Mouse (Mus musculus) embryonic facial prominence, embryonic 10.5 days (tissue): ENCODE measurements at regions not wholly inside any gene's neighbourhood (a gene's known extent, or its start where the extent isn't known, plus 50 kb on each side); places are given as distances from the start of the nearest gene placed in this dataset.

Experiments used
- DNase-seq: peaks from one replicate; pipeline ENCODE4 v3.0.0-alpha.2; 2017; ENCODE audit warnings: low spot score
- H3K27ac ChIP-seq: fragments of 300-500 bp; sonication (generic); replicated peaks from 2 replicates; pipeline ENCODE4 v1.5.1; 2016; ENCODE audit warnings: mild to moderate bottlenecking
- H3K27me3 ChIP-seq: fragments of 300-500 bp; sonication (generic); replicated peaks from 2 replicates; pipeline ENCODE4 v1.6.1; 2016; ENCODE audit warnings: low read depth, mild to moderate bottlenecking; ENCODE audit not compliant: poor library complexity, severe bottlenecking
- H3K36me3 ChIP-seq: fragments of 300-500 bp; sonication (generic); replicated peaks from 2 replicates; pipeline ENCODE4 v1.6.1; 2016; ENCODE audit warnings: mild to moderate bottlenecking, moderate library complexity
- H3K4me1 ChIP-seq: fragments of 300-500 bp; sonication (generic); 2 replicates; pipeline ENCODE4 v1.6.1; 2016
- H3K4me3 ChIP-seq: fragments of 300-500 bp; sonication (generic); 2 replicates; pipeline ENCODE4 v1.5.1; 2016; ENCODE audit warnings: mild to moderate bottlenecking, moderate library complexity
- H3K9me3 ChIP-seq: fragments of 300-500 bp; sonication (generic); 2 replicates; pipeline ENCODE4 v1.6.1; 2016; ENCODE audit warnings: mild to moderate bottlenecking
- WGBS: fragments of 180-500 bp; shearing (Covaris S2); methylation state at CpG from one replicate; pipeline ENCODE4 v1.1.7; 2016; 5-methylcytosine and 5-hydroxymethylcytosine counted together

DNA sequence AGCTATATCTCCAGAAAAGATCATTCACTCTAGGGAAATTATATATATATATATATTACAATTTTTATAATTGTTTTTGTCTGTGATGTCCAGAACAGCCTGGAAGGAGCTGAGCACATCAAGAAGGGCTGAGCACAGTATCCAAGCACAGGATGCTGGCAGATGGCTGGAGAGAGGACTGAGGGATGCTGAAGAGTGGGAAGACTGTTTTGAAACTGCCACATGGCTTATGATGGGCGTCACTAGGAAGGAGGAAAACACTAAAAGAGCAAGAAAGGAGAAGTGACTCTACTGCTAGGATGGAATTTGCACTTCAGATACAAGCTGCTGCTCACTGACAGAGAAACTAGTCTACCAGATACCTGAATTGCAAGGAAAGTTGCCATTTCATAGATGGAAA is 50.4 kb upstream of the Atg10 start:
- Histone ChIP-seq H3K27me3 (no peaks in the 10 kb centered on the region), H3K4me3 (no peak overlapping the region), H3K36me3 (no peaks in the 10 kb centered on the region), H3K27ac (no peak overlapping the region), H3K9me3 (no peaks in the 10 kb centered on the region), H3K4me1 (no peaks in the 10 kb centered on the region)
- WGBS = 84% methylated on average over 1 of the region's 1 CpGs
- DNase-seq = no peak

DNA sequence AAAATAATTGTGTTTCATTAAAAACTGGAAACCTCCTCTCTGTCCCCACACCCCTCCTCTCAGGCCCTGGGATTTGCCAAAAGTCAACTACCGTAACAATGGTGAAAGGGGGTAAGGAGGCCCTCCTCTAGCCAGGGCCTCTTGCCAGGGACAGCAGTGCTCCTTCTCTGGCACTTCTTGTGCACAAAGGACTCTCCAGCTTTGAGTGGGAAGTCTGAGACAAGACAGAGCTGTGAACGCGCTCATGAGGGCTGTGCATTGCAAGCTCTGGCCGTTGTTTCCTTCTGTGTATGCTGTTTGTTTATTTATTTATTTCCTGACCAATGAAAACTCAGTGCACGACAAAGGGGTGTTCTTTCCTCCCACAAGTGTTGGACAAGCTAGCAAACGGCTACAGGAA is 50.8 kb upstream of the Atg10 start:
- no peaks in the 10 kb centered on the region for H3K36me3 ChIP-seq
- H3K4me3 ChIP-seq = no peak overlapping the region
- DNase-seq = no peak
- H3K4me1 ChIP-seq = no peaks in the 10 kb centered on the region
- no peak overlapping the region for H3K27ac ChIP-seq
- no peaks in the 10 kb centered on the region for H3K27me3 ChIP-seq
- WGBS = 76% methylated on average over 6 of the region's 6 CpGs
- H3K9me3 ChIP-seq = no peaks in the 10 kb centered on the region

DNA sequence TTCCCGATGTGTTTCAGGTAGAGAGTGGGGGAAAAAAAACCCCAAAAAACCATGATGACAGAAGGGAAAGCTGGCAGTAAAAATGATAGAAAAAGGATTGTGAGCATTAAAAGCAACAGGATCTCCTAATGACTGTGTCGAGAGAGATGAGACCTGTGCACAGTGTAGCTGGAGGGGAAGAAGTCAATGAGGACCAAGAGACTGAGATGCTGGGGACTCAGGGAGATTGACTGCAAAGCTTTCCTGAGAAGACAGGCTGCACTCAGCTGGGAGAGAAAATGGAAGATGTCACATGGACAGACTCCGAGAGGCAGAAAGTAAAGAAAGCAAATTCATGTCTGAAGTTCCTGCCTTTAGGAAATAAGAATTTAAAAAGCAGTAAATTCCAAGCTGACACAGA is 55.7 kb upstream of the Atg10 start:
- DNase-seq = no peak
- Histone ChIP-seq H3K4me3 (no peak overlapping the region), H3K4me1 (no peaks in the 10 kb centered on the region), H3K27ac (no peak overlapping the region), H3K36me3 (no peaks in the 10 kb centered on the region), H3K9me3 (no peaks in the 10 kb centered on the region), H3K27me3 (no peaks in the 10 kb centered on the region)
- WGBS = 85% methylated on average over 3 of the region's 3 CpGs

DNA sequence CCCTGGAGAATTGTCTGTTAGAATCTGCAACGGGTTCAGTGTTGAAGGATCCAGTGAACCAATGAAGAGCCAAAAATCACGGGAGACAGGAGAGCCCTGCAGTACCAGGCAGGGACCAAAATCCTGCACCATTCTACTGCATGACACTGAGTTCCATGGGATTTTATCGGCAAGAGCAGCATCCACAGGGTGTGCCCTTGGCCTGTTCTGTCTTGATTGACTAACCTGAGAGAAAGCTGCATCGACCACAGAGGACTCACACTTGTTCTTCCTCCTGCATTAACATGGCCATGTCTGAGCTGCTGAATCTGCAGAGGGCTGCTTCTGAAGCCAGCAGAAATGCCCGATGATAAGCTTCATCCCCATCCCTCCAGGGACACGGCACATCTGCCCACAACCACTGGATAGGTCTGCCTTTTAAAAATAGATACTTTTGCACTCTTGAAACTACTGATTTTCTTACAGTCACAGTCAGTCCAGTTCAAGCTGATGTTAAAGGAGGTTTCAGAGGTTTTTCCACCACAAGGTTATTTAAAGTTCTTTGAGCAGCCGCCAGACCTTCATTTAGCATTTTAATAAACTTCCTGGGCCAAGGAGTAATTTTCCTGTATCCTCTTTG is 71.9 kb upstream of the Atg10 start:
- 80% methylated on average over 7 of the region's 7 CpGs for WGBS
- Histone ChIP-seq H3K27me3 (no peaks in the 10 kb centered on the region), H3K4me3 (no peak overlapping the region), H3K4me1 (no peaks in the 10 kb centered on the region), H3K9me3 (peaks cover 5% of the 10 kb centered on the region; the same call in 1 of the 2 replicates), H3K36me3 (no peaks in the 10 kb centered on the region), H3K27ac (no peak overlapping the region)
- DNase-seq = no peak

DNA sequence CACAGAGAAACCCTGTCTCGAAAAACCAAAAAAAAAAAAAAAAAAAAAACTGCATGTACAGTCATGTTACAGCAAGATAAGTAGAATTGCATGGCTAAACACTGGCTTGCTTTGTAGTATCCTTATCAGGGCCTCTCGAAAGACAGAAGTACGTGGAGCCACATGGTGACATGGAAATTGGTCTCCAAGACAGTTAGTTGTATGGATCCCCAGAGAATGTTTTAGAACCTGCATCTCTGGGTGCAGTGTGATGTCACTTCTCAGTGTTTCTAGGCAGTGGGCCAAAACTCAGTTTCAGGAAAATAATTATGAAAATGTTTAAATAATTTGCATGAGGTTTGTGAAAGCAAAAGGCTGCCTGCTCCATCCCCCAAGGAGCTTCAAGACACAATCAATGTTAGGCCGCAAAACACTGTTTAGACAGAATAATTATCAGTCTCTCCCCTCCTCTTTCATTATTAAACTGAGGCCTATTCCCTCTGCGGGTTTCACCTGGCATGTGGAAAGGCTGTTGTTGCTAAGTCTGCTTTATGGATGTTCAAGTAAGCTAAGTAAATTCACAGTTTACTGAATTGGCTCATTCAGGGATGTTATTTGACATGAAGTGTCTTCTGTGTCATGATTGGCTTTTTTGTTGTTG is 72.9 kb upstream of the Atg10 start:
- 84% methylated on average over 5 of the region's 5 CpGs for WGBS
- Histone ChIP-seq H3K27me3 (no peaks in the 10 kb centered on the region), H3K27ac (no peak overlapping the region), H3K9me3 (peaks cover 5% of the 10 kb centered on the region; the same call in 1 of the 2 replicates), H3K4me3 (no peak overlapping the region), H3K4me1 (no peaks in the 10 kb centered on the region), H3K36me3 (no peaks in the 10 kb centered on the region)
- no peak for DNase-seq

DNA sequence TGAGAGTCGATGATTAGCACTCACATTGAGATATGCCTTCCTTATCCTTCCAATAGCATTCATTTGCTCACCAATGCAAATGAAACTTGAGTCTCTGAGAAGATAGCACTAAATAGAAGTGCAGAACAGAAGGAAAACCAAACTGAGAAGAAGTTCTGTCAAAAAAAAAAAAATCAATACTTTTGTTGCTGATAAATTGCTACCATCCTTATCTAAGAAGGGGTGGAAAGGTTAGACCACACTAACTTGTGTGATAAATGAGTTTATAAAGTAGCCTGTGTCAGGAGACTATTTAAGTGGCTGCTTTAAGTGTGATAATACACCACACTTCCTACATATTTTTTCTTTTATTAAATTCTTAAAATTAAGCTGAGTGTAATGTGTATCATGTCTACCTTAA is 78.1 kb upstream of the Atg10 start:
- H3K9me3 ChIP-seq = peaks cover 5% of the 10 kb centered on the region; the same call in 1 of the 2 replicates
- H3K27me3 ChIP-seq = no peaks in the 10 kb centered on the region
- no peak overlapping the region for H3K27ac ChIP-seq
- H3K4me1 ChIP-seq = no peaks in the 10 kb centered on the region
- WGBS = 94% methylated on average over 1 of the region's 1 CpGs
- no peak overlapping the region for H3K4me3 ChIP-seq
- no peak for DNase-seq
- no peaks in the 10 kb centered on the region for H3K36me3 ChIP-seq

DNA sequence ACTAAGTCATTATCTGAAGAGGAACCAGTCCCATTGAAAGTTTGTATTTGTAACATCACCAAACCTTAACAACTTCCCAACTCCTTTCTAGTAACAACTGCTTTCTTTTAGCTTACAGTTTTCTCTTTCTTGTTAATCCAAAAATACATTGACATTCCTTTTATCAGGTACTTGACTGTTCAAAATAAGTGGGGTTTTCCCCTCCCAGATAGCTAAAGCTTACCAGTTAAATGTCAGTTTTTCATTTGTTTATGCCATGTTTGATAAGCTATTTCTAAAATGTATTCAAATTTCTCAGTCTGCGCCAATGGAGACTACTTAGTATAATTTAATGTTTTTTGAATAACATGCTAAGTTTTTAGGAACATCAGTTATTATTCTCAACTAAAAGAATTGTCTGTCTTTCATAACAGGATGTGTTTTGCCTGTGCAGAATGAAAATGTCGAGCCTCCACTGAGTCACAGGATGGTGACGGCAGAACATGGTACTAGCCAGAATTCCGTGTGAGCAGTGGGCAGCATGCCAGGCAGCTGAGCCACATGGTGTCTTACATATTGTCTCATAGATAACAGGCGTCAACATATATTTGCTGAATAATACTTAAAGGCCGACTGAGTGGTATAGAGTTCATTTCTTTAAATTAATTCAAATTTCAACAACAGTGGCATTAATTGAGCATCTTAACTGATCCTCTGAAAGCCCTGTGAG is 82.1 kb upstream of the Atg10 start:
- Histone ChIP-seq H3K4me3 (no peak overlapping the region), H3K36me3 (no peaks in the 10 kb centered on the region), H3K27me3 (no peaks in the 10 kb centered on the region), H3K27ac (no peak overlapping the region), H3K9me3 (no peaks in the 10 kb centered on the region), H3K4me1 (no peaks in the 10 kb centered on the region)
- WGBS = 88% methylated on average over 6 of the region's 6 CpGs
- DNase-seq = no peak

DNA sequence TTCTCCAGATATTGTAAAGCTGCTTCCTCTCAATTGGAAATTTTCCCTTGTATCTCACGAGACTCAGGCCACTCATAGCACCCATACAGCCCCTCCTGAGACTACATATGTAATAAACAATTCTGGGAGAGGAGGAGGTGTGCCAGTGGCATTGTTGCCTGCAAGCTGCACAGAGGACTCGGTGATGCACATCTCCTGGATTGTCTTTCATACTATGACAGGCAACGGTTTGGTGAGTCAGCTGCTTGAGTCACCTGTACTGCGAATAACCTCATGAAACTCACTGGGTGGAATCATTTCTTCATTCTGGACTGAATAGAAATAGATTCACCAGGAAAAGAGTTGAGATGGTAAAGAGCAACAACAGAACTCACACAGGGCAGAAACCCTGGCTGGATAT is 82.8 kb upstream of the Atg10 start:
- Histone ChIP-seq H3K27me3 (no peaks in the 10 kb centered on the region), H3K27ac (no peak overlapping the region), H3K4me3 (no peak overlapping the region), H3K9me3 (no peaks in the 10 kb centered on the region), H3K36me3 (no peaks in the 10 kb centered on the region), H3K4me1 (no peaks in the 10 kb centered on the region)
- 90% methylated on average over 4 of the region's 4 CpGs for WGBS
- no peak for DNase-seq

DNA sequence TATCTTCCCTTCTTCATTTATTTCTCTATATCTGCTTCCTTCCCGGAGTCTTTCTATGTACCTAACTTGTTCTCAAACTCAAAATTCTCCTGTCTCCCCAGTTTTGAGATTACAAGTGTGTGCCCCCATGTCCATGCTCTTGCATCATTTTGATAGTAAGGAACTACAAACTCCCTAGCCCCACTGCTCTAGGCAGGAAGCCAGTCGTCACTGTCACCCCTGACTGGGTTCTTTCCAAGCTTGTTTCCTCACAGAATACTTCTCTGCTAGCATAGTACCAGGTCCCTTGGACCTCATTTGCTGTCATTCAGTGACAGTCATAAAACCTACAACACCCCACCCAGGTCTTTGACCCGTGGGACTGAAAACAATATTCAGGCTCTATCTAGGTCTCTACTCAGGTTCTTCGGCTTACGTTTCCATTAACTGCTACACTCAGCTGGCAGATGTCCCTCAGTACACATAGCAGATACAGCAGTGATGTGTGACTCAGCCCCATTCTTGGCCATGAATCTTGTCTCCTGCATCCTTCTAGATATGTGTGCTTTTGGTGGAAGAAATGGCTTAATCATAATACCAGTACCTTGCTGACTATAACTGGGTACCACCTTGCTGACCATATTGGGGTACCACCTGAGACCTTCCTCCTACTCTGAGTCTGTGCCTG is 89.3 kb upstream of the Atg10 start:
- DNase-seq = no peak
- no peaks in the 10 kb centered on the region for H3K27me3 ChIP-seq
- H3K4me3 ChIP-seq = no peak overlapping the region
- H3K27ac ChIP-seq = no peak overlapping the region
- H3K9me3 ChIP-seq = no peaks in the 10 kb centered on the region
- 86% methylated on average over 5 of the region's 5 CpGs for WGBS
- H3K4me1 ChIP-seq = no peaks in the 10 kb centered on the region
- H3K36me3 ChIP-seq = no peaks in the 10 kb centered on the region

DNA sequence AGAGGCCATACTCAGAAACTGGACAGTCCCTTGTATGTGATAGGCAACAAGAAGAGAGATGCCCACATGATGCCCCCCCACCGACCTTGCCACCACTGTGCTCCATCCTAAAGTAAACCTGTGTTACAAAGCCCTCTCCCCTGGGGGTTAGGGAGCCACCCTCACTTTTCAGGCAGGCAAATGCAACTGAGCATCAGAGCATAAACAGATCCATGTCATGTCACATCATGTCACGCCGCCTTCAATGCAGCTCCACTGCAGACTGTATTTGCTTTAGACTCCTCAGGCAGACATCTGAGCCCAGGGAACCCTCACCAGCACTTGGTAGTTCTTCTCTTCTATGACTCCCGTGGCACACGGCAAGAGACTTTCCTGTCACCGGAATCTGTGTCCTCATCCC is 98.6 kb upstream of the Atg10 start:
- no peak overlapping the region for H3K4me3 ChIP-seq
- H3K27me3 ChIP-seq = no peaks in the 10 kb centered on the region
- H3K4me1 ChIP-seq = no peaks in the 10 kb centered on the region
- no peaks in the 10 kb centered on the region for H3K36me3 ChIP-seq
- no peak for DNase-seq
- H3K27ac ChIP-seq = no peak overlapping the region
- WGBS = 91% methylated on average over 6 of the region's 6 CpGs
- no peaks in the 10 kb centered on the region for H3K9me3 ChIP-seq

DNA sequence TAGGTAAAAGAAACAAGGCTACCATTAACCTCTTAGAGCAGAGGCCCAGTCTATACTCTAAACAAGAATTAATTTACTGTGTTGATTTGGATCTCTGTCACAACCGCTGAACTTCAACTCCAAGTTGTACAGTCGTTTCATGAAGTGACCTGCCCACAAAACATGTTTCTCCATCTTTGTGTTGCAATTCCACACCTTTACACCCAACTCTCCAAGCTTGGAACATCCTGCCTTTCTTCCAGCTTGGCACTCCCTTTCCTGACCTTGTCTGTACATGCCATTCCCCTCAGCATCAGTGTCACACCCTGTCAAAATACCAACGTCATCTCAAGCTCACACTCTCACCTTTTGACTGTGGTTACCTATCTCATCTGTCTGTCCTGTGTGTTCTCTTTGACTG is 103.1 kb upstream of the Atg10 start:
- DNase-seq = no peak
- no peaks in the 10 kb centered on the region for H3K27me3 ChIP-seq
- H3K9me3 ChIP-seq = no peaks in the 10 kb centered on the region
- no peak overlapping the region for H3K4me3 ChIP-seq
- no peaks in the 10 kb centered on the region for H3K4me1 ChIP-seq
- 88% methylated on average over 3 of the region's 3 CpGs for WGBS
- no peaks in the 10 kb centered on the region for H3K36me3 ChIP-seq
- no peak overlapping the region for H3K27ac ChIP-seq

DNA sequence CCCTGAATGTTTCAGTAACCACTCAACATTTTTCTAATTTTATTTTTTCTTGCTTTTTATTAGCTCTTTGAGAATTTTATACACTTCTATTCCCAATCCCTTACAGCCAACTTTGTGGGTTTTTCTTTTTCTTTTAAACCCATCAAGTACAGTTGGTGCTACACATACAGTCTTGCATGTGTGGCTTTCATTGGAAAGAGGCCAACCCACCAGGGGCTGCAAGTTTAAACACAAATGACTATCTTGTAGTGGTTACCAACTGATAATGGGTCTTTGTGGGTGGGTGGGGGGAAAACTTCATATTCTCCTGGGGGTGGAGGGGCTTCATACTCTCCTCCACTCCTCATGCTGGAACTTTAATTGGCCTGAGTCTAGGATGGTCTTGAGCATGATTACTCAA is 110.5 kb upstream of the Atg10 start:
- no peaks in the 10 kb centered on the region for H3K9me3 ChIP-seq
- no peaks in the 10 kb centered on the region for H3K27me3 ChIP-seq
- no peak overlapping the region for H3K27ac ChIP-seq
- DNase-seq = no peak
- no peaks in the 10 kb centered on the region for H3K36me3 ChIP-seq
- no peaks in the 10 kb centered on the region for H3K4me1 ChIP-seq
- H3K4me3 ChIP-seq = no peak overlapping the region

DNA sequence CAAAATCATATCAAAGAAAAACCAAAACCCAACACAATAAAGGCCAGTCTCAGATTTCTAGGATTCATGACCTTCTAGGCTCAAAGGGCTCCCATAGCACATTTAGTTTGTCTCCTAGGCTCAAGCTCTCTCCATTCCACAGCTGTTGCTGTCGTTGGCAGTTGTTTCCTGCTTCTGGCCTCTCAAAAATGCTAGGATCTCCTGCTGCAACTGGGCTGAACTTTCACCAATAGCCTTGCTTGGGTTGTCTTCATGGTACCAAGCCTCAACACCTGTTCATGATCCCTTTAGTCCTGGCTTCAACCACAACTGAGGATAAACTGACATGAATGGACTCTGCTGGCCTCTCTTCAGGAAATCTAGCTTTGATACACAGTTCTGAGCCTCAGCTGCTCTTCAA is 115.9 kb upstream of the Ssbp2 start:
- H3K9me3 ChIP-seq = 0 out of 2 replicates have a peak, but pooled peaks cover 6% of the 10 kb centered on the region
- DNase-seq = no peak
- no peak overlapping the region for H3K4me3 ChIP-seq
- no peak overlapping the region for H3K27ac ChIP-seq
- no peaks in the 10 kb centered on the region for H3K4me1 ChIP-seq
- 69% methylated on average over 1 of the region's 1 CpGs for WGBS
- no peaks in the 10 kb centered on the region for H3K36me3 ChIP-seq
- no peaks in the 10 kb centered on the region for H3K27me3 ChIP-seq
